Mouse (Mus musculus) embryonic facial prominence, embryonic 15.5 days (tissue): Measurements from ENCODE around the gene Kdelr3. TPM values are rescaled to one million over a fixed set of nuclear protein-coding genes. Genes with fewer than 3 reads are reported as not detected.

Experiments
- ATAC-seq: fragments of 200-750 bp; cut with Nextera tagmentation; 2 replicates; pipeline ENCODE4 v1.8.0; 2017; ENCODE audit warnings: low read depth, moderate TSS enrichment; ENCODE audit not compliant: insufficient number of reproducible peaks, low FRiP score, low TSS enrichment
- H3K27ac ChIP-seq: fragments of 300-500 bp; sonication (generic); replicated peaks from 2 replicates; pipeline ENCODE4 v1.5.1; 2015; ENCODE audit warnings: mild to moderate bottlenecking, inconsistent platforms
- H3K27me3 ChIP-seq: fragments of 300-500 bp; sonication (generic); 2 replicates; pipeline ENCODE4 v1.6.1; 2015; ENCODE audit warnings: inconsistent platforms
- H3K36me3 ChIP-seq: fragments of 300-500 bp; sonication (generic); 2 replicates; pipeline ENCODE4 v1.6.1; 2015; ENCODE audit warnings: mild to moderate bottlenecking, inconsistent platforms
- H3K4me1 ChIP-seq: fragments of 300-500 bp; sonication (generic); 2 replicates; pipeline ENCODE4 v1.6.1; 2015; ENCODE audit warnings: inconsistent platforms
- H3K4me2 ChIP-seq: fragments of 300-500 bp; sonication (generic); replicated peaks from 2 replicates; pipeline ENCODE4 v1.6.1; 2015; ENCODE audit warnings: mild to moderate bottlenecking, inconsistent platforms
- H3K4me3 ChIP-seq: fragments of 300-500 bp; sonication (generic); replicated peaks from 2 replicates; pipeline ENCODE4 v1.5.1; 2015; ENCODE audit warnings: mild to moderate bottlenecking, inconsistent platforms
- H3K9ac ChIP-seq: fragments of 300-500 bp; sonication (generic); 2 replicates; pipeline ENCODE4 v1.6.1; 2015; ENCODE audit warnings: inconsistent platforms
- H3K9me3 ChIP-seq: fragments of 300-500 bp; sonication (generic); replicated peaks from 2 replicates; pipeline ENCODE4 v1.6.1; 2016; ENCODE audit warnings: inconsistent platforms
- WGBS: fragments of 180-500 bp; shearing (Covaris S2); methylation state at CpG from one replicate; pipeline ENCODE4 v1.1.7; 2015; 5-methylcytosine and 5-hydroxymethylcytosine counted together
- polyA plus RNA-seq: library from polyadenylated mRNA; unstranded; fragments of >200 nt; fragmentation: Nextera tagmentation; extraction: Ambion mirVana; gene quantifications from 2 replicates; pipeline ENCODE4 v1.2.1, GENCODE M21; 2015

Kdelr3 gene
- polyA plus RNA-seq, 1 experiment from 2014 or later: 168 TPM

GRCm38 (mm10) chr15:79511553-79512320 is 4.5 kb upstream of the Kdelr3 start:
- no peaks in the 10 kb centered on the region for H3K36me3 ChIP-seq
- no peak overlapping the region for H3K9ac ChIP-seq
- peaks cover 65% of the 10 kb centered on the region for H3K27me3 ChIP-seq
- H3K27ac ChIP-seq: no peak overlapping the region
- ATAC-seq: peak; percentile 59
- H3K4me3 ChIP-seq: peak overlapping the region; percentile 46
- no peaks in the 10 kb centered on the region for H3K9me3 ChIP-seq
- H3K4me1 ChIP-seq: peaks cover 30% of the 10 kb centered on the region
- 2% methylated on average over 61 of the region's 61 CpGs for WGBS
- peak overlapping the region; percentile 74 for H3K4me2 ChIP-seq

GRCm38 (mm10) chr15:79513940-79514339 is 2.3 kb upstream of the Kdelr3 start:
- no peak overlapping the region for H3K4me3 ChIP-seq
- no peak for ATAC-seq
- H3K4me2 ChIP-seq: no peak overlapping the region
- H3K27me3 ChIP-seq: peaks cover 47% of the 10 kb centered on the region
- H3K36me3 ChIP-seq: no peaks in the 10 kb centered on the region
- WGBS: 8% methylated on average over 9 of the region's 9 CpGs
- no peak overlapping the region for H3K9ac ChIP-seq
- H3K9me3 ChIP-seq: no peaks in the 10 kb centered on the region
- H3K27ac ChIP-seq: no peak overlapping the region
- H3K4me1 ChIP-seq: peaks cover 52% of the 10 kb centered on the region

GRCm38 (mm10) chr15:79517710-79518109 is 1.5 kb downstream of the Kdelr3 start:
- H3K27me3 ChIP-seq: peaks cover 21% of the 10 kb centered on the region
- 65% methylated on average over 4 of the region's 4 CpGs for WGBS
- H3K27ac ChIP-seq: no peak overlapping the region
- no peak overlapping the region for H3K9ac ChIP-seq
- ATAC-seq: no peak
- H3K4me3 ChIP-seq: peak overlapping the region; percentile 62
- H3K9me3 ChIP-seq: no peaks in the 10 kb centered on the region
- H3K36me3 ChIP-seq: peaks cover 6% of the 10 kb centered on the region; the same call in 1 of the 2 replicates
- peak overlapping the region; percentile 66 for H3K4me2 ChIP-seq
- peaks cover 47% of the 10 kb centered on the region for H3K4me1 ChIP-seq

GRCm38 (mm10) chr15:79518571-79518970 is 2.4 kb downstream of the Kdelr3 start:
- peak overlapping the region; percentile 62 for H3K4me3 ChIP-seq
- H3K9me3 ChIP-seq: no peaks in the 10 kb centered on the region
- peaks cover 18% of the 10 kb centered on the region for H3K27me3 ChIP-seq
- H3K36me3 ChIP-seq: peaks cover 15% of the 10 kb centered on the region
- H3K9ac ChIP-seq: peak overlapping the region; percentile 1; the same call in 1 of the 2 replicates
- H3K4me2 ChIP-seq: peak overlapping the region; percentile 66
- 79% methylated on average over 3 of the region's 3 CpGs for WGBS
- H3K27ac ChIP-seq: no peak overlapping the region
- H3K4me1 ChIP-seq: peaks cover 47% of the 10 kb centered on the region
- no peak for ATAC-seq

- no peak overlapping the region for H3K4me2 ChIP-seq
- no peaks in the 10 kb centered on the region for H3K9me3 ChIP-seq
- H3K4me3 ChIP-seq: no peak overlapping the region
- H3K27me3 ChIP-seq: peaks cover 7% of the 10 kb centered on the region
- H3K27ac ChIP-seq: no peak overlapping the region
- no peak for ATAC-seq
- H3K9ac ChIP-seq: no peak overlapping the region
- peaks cover 39% of the 10 kb centered on the region for H3K4me1 ChIP-seq
- 53% methylated on average over 16 of the region's 16 CpGs for WGBS
- peaks cover 24% of the 10 kb centered on the region for H3K36me3 ChIP-seq
Measured at GRCm38 (mm10) chr15:79519400-79520220, 3.4 kb downstream of the Kdelr3 start.

GRCm38 (mm10) chr15:79525564-79525963 is 9.4 kb downstream of the Kdelr3 start:
- Histone ChIP-seq H3K4me3 (no peak overlapping the region), H3K27me3 (no peaks in the 10 kb centered on the region), H3K4me1 (peaks cover 12% of the 10 kb centered on the region; the same call in 1 of the 2 replicates), H3K27ac (no peak overlapping the region), H3K36me3 (peaks cover 81% of the 10 kb centered on the region), H3K9ac (no peak overlapping the region), H3K9me3 (no peaks in the 10 kb centered on the region), H3K4me2 (no peak overlapping the region)
- 85% methylated on average over 5 of the region's 5 CpGs for WGBS
- ATAC-seq: no peak

- no peak for ATAC-seq
- Histone ChIP-seq H3K4me1 (peaks cover 12% of the 10 kb centered on the region; the same call in 1 of the 2 replicates), H3K9ac (no peak overlapping the region), H3K4me2 (no peak overlapping the region), H3K27ac (peak overlapping the region; percentile 48; the same call in 1 of the 2 replicates), H3K4me3 (no peak overlapping the region), H3K36me3 (peaks cover 88% of the 10 kb centered on the region), H3K27me3 (no peaks in the 10 kb centered on the region), H3K9me3 (no peaks in the 10 kb centered on the region)
- WGBS: 46% methylated on average over 9 of the region's 9 CpGs
Measured at GRCm38 (mm10) chr15:79525979-79526768, 10.0 kb downstream of the Kdelr3 start.

- no peak for ATAC-seq
Measured at GRCm38 (mm10) chr15:79527192-79527591, 11.0 kb downstream of the Kdelr3 start.

GRCm38 (mm10) chr15:79527991-79528639 is 11.9 kb downstream of the Kdelr3 start:
- Histone ChIP-seq H3K4me3 (no peak overlapping the region), H3K4me2 (no peak overlapping the region), H3K4me1 (peaks cover 12% of the 10 kb centered on the region; the same call in 1 of the 2 replicates), H3K36me3 (peaks cover 95% of the 10 kb centered on the region), H3K9ac (no peak overlapping the region), H3K27ac (no peak overlapping the region), H3K9me3 (no peaks in the 10 kb centered on the region), H3K27me3 (no peaks in the 10 kb centered on the region)
- ATAC-seq: no peak; the same call in 1 of the 2 replicates
- 37% methylated on average over 5 of the region's 5 CpGs for WGBS

More at GRCm38 (mm10) chr15:79527192-79527591, 11.0 kb downstream of the Kdelr3 start:
- H3K4me1 ChIP-seq: peaks cover 12% of the 10 kb centered on the region; the same call in 1 of the 2 replicates
- H3K27me3 ChIP-seq: no peaks in the 10 kb centered on the region
- peaks cover 97% of the 10 kb centered on the region for H3K36me3 ChIP-seq
- H3K9me3 ChIP-seq: no peaks in the 10 kb centered on the region
- H3K27ac ChIP-seq: peak overlapping the region; percentile 2; the same call in 1 of the 2 replicates
- no peak overlapping the region for H3K9ac ChIP-seq
- no peak overlapping the region for H3K4me2 ChIP-seq
- H3K4me3 ChIP-seq: no peak overlapping the region
- 73% methylated on average over 4 of the region's 4 CpGs for WGBS

- Histone ChIP-seq H3K4me2 (no peak overlapping the region), H3K27me3 (no peaks in the 10 kb centered on the region), H3K9me3 (no peaks in the 10 kb centered on the region), H3K4me3 (no peak overlapping the region), H3K4me1 (peaks cover 12% of the 10 kb centered on the region; the same call in 1 of the 2 replicates), H3K27ac (no peak overlapping the region), H3K36me3 (peaks cover 95% of the 10 kb centered on the region), H3K9ac (no peak overlapping the region)
- WGBS: 73% methylated on average over 7 of the region's 7 CpGs
- ATAC-seq: no peak
Measured at GRCm38 (mm10) chr15:79529935-79530334, 13.7 kb downstream of the Kdelr3 start.
